Mouse (Mus musculus) embryonic stem cell, embryonic (primary cell): ENCODE results near the gene Fiz1.

Experiments
- CTCF ChIA-PET, 4 experiments: fragments of 300-600 bp in 2 of 4; fragments of 350-600 bp in 2 of 4; sonication (Branson Sonifier 250); formaldehyde crosslinking; loops; one replicate each; lab custom pipeline; 2022; ENCODE audit warnings: inconsistent platforms in 2 of 4; lab: Charles Lee
- POLR2A ChIA-PET, 4 experiments: fragments of 300-600 bp in 2 of 4; fragments of 350-600 bp in 2 of 4; sonication (Branson Sonifier 250); formaldehyde crosslinking; loops; one replicate each; lab custom pipeline; 2022; ENCODE audit warnings: antibody characterized with exemption in 4 of 4, inconsistent platforms in 1 of 4; lab: Charles Lee

Fiz1 gene

DNA sequence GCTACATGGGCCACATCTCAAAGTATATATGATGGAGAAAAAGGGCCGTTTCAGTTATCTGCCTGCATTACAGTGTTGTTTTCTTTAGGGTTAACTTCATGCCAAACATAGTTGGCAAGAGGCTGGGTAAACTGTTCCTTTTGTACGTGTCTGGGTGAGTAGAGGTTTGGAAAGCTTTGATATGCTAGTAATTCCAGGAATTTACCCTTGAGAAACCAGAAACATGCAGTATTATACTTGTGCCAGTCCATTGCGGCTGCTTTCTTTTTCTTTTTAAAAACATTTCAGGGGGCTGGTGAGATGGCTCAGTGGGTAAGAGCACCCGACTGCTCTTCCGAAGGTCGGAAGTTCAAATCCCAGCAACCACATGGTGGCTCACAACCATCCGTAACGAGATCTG, 17.6 kb downstream of the Fiz1 start:
- ChIA-PET POLR2A (interaction anchor here in 3 of 4 experiments (0.6 to 6.5 kb wide), 19 partner anchors 7 to 204 kb away, joined by 3 to 85 read pairs (median 3); partner anchors contain the start of genes Fiz1 (in 3 of the 3), Gm44973 (in 3 of the 3), Zfp524 (in 3 of the 3) and Rpl28 (in 1 of the 3)), CTCF (interaction anchor here (0.7 to 3.9 kb wide), 8 partner anchors 9 to 63 kb away, joined by 3 to 22 read pairs (median 3); partner anchors contain the start of gene Sbk2 (in 2 of the 4))

DNA sequence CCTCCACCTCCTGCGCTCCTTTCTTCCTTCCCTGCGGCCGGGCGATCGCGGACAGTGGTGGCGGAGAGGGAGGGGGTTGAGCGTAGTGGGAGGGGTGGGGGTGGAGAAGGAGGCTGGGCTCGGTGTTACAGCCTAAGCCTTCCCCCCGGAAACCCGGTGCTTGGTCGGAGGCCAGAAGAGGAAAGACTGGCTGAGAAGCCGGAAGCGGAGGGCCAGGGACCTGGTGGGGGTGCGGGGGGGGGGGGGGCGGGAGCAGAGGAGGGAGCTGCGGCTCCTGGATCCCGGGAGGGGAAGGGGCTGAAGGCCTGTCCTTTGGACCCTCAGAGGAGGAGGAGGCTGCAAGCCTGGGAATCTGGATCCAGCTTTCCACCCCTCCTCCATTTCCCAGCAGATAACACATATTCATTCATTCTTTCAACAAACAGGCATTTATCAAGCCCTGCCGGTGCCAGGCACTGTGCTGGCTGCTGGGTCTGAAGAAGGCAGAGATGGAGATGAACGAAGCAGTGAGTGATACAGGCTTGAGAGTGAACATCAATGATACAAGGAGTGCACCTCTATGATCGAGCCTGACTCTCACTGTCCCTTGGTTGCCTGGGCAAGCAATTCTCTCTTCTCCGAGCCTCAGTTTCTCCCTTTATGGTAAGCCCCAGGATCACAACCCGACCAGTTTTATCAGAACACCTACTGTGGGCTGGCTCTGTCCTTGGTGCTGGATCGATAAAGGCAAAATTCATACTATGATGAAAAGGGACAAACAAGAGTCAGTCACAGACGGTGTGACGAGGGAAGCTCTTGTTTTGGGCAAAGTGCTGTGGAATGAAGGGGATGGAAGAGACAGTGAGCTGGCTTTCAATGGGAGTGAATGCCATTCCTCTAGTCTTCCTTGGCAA, 18.2 kb downstream of the Fiz1 start, which contains the start of gene Zfp579:
TSS of gene Zfp579 (minus strand) at position 156 of the 893 bp plus-strand sequence.
- ChIA-PET CTCF (interaction anchor here (0.6 to 1.2 kb wide), 9 partner anchors 8 to 113 kb away, joined by 3 to 10 read pairs (median 3); partner anchors contain the start of gene Sbk2 (in 2 of the 4)), POLR2A (interaction anchor here in 3 of 4 experiments (0.6 to 6.5 kb wide), 29 partner anchors 8 to 1352 kb away, joined by 3 to 85 read pairs (median 4); partner anchors contain the start of genes Fiz1 (in 3 of the 3), Gm44973 (in 3 of the 3), Zfp524 (in 3 of the 3) and Cnot3 (in 1 of the 3))

DNA sequence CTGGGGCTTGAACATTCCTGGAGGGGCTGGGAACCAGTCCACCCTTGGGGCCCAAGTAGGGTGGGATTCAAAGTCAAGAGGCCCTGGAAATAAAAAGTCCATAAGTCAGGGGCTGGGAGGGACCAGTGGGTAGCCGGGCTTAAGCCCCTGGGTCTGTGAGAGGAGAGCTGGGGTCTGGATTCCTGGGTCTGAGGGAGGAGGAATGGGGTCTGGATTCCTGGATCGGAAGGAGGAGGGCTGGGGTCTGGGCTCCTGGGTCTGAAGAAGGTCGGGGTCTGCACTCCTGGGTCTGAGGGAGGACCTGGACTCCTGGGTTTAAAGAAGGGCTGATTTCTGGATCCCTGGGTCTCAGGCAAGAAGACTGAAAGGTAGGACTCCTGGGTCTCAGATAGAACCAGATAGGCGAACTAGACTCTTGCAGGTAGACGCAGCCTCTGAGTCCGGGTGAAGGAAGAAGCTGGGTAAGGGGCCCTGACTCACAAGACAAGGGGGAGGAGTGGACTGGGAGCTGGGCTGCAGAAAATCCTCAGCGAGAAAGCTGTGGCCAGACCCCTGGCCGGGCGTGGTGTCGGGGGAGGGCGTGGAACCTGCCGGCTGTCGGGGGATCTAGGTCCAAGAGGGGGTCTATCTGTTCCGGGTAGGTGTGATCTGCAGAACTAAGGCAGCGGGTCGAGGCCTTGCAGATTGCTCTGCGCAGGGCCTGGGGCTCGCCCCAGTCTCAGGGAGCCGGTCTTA, 19.1 kb downstream of the Fiz1 start:
- ChIA-PET POLR2A (interaction anchor here in 3 of 4 experiments (0.6 to 6.5 kb wide), 15 partner anchors 9 to 203 kb away, joined by 3 to 85 read pairs (median 5); partner anchors contain the start of genes Fiz1 (in 3 of the 3), Gm44973 (in 3 of the 3), Zfp524 (in 3 of the 3) and Rpl28 (in 1 of the 3)), CTCF (interaction anchor here in 2 of 4 experiments (0.5 to 0.9 kb wide), 4 partner anchors 14 to 113 kb away, joined by 3 to 5 read pairs (median 3); partner anchors contain the start of gene Sbk2 (in 1 of the 2))

DNA sequence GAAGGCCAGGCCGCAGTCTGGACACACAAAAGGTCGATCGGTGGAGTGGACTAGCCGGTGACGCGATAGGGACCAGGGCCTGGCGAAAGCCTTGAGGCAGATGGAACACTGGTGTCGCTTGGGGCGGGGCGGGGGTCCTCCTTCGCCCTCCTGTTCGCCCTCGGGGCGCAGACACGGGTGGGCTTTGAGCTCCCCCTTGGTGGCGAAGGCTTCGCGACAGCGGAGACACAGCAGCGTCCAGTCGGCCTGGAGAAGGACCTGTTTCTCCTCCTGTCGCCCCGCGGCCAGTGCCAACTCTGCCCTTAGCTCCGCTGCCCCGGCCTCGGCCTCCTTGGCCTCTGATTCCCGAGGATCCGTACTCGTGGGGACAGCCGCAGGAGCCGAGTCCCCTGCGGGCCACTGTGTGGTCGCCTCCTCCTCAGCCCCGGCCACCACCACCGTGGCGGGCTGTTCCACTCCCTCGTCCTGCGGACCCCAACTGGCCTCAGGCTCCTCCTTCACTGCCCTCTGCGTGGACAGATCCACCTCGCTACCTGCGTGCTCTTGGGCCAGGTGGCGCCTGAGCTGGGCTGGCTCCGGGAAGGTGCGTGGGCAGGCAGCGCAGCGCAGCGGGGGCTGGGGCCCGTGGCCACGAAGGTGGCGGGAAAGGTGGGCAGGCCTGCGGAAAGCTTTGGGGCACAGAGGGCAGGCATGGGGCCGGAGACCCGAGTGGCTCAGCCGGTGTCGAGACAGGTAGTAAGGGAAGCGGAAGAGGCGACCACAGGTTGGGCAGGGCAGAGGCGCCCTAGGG, 20.3 kb downstream of the Fiz1 start:
- ChIA-PET POLR2A (interaction anchor here in 3 of 4 experiments (0.7 to 1.9 kb wide), 8 partner anchors 11 to 242 kb away, joined by 3 to 5 read pairs (median 4); partner anchors contain the start of genes Fiz1 (in 2 of the 3), Cox6b2 (in 1 of the 3) and Zfp524 (in 1 of the 3)), CTCF (interaction anchor here in 1 of 4 experiments (0.5 kb wide), 1 partner anchor 59 kb away, joined by 5 read pairs; no protein-coding TSS in a partner anchor)

DNA sequence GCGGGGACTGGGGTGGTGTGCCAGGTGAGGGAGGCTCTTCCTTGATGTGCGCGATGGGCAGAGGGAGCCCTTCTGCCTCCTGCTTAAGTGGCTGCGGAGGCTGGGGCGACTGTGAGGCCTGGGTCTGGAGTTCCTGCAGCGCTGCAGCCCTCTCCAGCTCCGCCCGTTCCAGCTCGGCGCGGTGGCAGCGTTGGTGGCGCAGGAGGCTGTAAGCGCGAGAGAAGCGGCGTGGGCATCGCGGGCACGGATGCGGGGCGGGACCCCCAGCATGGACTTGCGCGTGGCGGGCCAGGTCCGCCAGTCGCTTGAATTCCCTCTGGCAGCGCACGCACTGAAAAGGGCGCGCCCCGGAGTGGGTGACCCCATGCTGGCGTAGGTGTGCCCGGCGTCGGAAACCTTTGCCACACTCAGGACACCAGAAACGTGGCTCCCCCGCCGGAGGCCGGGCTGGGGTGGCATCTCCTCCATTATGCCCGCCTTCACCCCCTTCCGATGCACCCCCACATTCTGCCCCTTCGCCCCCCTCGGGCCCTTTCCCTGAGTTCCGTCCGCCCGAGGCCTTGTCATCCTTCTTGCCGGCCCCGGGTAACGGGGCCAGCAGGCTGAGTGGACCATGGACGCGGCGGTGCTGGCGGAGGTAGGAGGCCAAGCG, 21.0 kb downstream of the Fiz1 start:
- POLR2A ChIA-PET, result interaction anchor here in 3 of 4 experiments (0.9 to 1.7 kb wide), 6 partner anchors 20 to 241 kb away, joined by 3 to 4 read pairs (median 4); partner anchors contain the start of genes Fiz1 (in 2 of the 3), Cox6b2 (in 1 of the 3) and Zfp524 (in 1 of the 3)
- CTCF ChIA-PET, result interaction anchor here in 1 of 4 experiments (1.5 kb wide), 1 partner anchor 53 kb away, joined by 4 read pairs; no protein-coding TSS in a partner anchor

DNA sequence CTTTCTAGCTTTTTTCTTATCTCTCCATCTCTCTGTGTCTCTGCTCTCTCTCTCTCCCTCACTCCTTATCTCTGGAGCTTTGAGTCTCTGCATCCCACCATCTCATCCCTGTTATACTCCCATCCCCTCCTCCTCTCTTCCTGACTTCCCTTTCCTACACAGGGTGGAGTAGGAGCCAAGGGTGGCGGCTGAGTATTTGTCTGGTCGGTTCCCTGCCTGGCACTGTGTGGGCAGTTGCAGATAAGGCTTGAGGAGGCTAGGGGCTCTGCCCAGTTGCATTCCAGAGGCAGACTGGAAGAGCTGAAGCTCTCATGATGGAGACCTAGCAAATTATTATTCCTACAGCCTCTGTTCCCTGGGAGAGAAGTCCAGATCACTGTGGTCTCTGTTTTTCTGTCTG, 26.2 kb downstream of the Fiz1 start:
- CTCF ChIA-PET, result interaction anchor here in 3 of 4 experiments (0.6 to 0.9 kb wide), 3 partner anchors 8 to 24 kb away, joined by 3 read pairs; partner anchors contain the start of gene Sbk2 (in 2 of the 3)
- POLR2A ChIA-PET, result no interaction called here

DNA sequence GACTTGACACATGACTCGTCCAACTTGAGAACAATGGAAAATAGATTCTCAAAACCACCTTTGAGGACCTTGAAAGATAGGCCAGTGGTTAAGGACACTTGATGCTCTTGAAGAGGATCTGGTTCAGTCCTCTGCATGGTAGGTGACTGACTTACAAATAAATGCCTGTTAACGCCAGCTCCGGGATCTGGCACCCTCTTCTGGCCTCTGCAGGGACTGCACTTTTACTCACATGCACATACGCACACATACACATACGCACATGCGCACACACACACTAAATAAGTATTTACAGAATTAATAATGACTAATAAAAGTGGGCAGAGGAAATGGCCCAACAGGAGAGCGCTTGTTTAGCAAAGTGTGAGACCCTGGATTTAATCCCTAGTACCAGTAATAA, 37.7 kb downstream of the Fiz1 start:
- CTCF ChIA-PET, result interaction anchor here in 3 of 4 experiments (0.9 to 3.1 kb wide), 11 partner anchors 12 to 84 kb away, joined by 3 to 13 read pairs (median 3); partner anchors contain the start of genes Sbk2 (in 2 of the 3), Fiz1 (in 1 of the 3) and Gm44973 (in 1 of the 3)
- POLR2A ChIA-PET, result interaction anchor here in 2 of 4 experiments (0.9 to 1.8 kb wide), 6 partner anchors 12 to 164 kb away, joined by 3 to 8 read pairs (median 3); partner anchors contain the start of genes Fiz1 (in 1 of the 2), Isoc2a (in 1 of the 2), Sbk2 (in 1 of the 2) and Ube2s (in 1 of the 2)

DNA sequence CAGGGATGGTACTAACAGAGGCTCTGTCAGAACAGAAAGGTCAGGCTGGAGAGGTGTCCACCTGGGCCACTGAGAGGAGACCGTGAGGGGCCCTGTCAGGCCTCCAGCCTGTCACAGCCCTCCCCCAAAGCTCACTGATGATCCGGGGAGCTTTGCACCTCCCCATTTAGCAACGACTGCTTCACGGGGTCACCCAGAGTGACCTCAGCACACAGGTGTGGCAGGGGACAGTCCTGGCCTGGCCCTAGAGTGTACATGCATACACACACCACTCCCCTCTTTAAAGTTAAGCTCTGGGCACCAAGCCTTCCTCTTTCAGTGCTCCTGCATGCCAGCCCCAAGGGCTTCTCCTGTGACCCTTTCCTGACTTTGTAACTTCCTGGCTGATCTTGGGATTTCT, 39.0 kb downstream of the Fiz1 start:
- POLR2A ChIA-PET, result interaction anchor here in 1 of 4 experiments (1.5 to 1.8 kb wide), 2 partner anchors 39 to 98 kb away, joined by 3 to 8 read pairs; partner anchors contain the start of genes Fiz1, Isoc2a and Zfp524
- CTCF ChIA-PET, result interaction anchor here in 2 of 4 experiments (0.8 to 3.1 kb wide), 2 partner anchors 35 kb away, joined by 3 to 13 read pairs; no protein-coding TSS in a partner anchor

DNA sequence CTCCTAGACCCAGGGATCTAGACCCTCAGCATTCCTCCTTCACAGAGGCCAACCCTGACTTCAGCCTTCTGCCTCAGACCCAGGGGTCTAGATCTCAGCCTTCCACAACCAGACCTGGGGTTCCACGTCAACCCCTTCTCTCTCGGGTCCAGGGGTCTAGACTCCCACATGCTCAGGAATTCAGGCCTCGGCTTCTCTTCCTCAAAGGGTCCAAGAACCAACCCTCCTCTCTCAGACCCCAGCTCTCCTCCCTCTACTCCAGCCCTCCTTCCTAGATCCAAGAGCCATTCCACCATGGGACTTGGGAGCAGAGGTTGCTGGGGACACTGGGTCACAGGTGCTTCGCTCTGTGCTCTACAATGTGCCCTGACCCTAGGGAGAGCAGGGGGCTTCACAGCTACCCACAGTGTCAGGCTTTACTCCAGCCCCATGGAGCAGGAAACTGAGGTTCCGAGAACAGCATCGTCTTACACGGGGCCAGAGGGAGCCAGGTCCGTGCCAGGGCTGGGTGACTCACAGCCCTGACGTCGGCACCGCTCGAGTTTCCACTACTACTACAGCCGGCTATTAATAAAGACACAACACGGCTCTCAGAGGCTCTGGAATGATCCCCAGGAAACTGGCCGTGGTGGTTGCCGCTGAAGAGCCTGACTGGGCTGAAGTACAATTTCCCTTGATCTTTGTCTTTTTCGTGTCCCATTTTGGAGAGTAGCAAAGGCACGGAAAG, 42.0 kb downstream of the Fiz1 start:
- ChIA-PET CTCF (interaction anchor here in 2 of 4 experiments (0.7 to 2.0 kb wide), 2 partner anchors 8 to 426 kb away, joined by 5 to 6 read pairs; partner anchors contain the start of gene Sbk2 (in 1 of the 2)), POLR2A (interaction anchor here in 2 of 4 experiments (0.7 to 1.3 kb wide), 3 partner anchors 8 to 160 kb away, joined by 3 to 4 read pairs (median 4); partner anchors contain the start of genes Sbk2 (in 1 of the 2) and Ube2s (in 1 of the 2))

DNA sequence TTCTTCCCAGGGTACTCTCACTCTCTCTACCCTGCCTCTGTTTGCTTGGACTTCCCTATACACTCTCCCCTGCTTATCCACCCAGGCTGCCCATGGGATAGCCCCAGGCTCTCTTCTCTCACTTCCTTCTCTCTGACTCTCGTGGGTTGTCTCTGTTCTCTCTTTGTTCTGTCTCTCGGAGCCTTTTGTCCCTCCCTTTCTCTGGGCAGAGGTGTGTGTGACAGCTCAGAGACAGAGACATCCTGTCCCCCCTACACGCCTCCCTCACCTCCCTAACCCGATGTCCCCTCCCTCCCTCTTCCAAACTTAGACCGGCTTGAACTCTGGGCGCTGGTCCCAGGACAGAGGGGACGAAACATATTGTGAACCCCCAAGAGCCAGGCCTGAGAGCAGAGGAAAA, 42.8 kb downstream of the Fiz1 start:
- ChIA-PET CTCF (interaction anchor here in 1 of 4 experiments (2.0 kb wide), 1 partner anchor 7 kb away, joined by 6 read pairs; the partner anchor contains the start of gene Sbk2), POLR2A (no interaction called here)

DNA sequence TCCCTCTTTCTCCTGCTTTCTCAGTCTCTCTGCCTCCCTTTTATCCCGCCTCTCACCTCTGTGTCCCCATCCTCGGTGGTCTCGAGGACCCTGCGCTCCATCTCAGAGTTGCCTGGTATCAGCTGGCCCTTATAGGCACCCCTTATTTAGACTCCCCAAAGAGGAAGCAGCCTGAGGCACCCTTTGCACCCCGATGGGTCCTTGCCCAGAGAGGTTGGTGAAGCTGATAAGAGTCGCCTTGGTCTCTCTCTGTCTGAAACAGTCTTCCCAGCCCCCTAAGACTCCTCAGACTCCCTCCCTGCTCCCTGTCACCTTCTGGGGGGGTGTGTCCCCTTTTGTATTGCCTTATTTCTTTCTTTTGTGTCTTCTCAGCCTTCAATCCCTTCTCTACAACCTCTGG, 43.4 kb downstream of the Fiz1 start, which contains the start of gene Sbk3:
TSS of gene Sbk3 (minus strand) at position 101 of the 400 bp plus-strand sequence.
- ChIA-PET POLR2A (interaction anchor here in 1 of 4 experiments (0.5 kb wide), 1 partner anchor 25 kb away, joined by 3 read pairs; no protein-coding TSS in a partner anchor), CTCF (no interaction called here)

DNA sequence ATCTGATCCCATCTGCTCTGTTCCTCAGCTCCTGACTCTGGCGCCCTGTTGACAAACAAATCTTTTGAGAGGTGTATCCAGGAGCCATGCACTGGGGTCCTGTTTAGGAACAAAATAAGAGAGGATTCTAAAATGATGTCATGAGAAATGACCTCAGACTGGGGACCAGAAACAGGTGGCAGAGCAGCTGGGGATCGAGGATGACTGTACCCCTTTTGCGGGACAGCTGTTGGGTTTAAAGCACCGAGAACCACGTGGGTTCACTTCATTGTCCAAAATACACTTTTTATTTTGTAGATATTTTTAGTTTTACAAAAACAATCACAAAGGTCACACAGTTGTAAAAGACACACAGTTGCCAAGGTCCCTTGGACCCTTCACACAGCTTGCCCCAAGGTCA, 49.5 kb downstream of the Fiz1 start:
- POLR2A ChIA-PET, result interaction anchor here in 3 of 4 experiments (0.9 to 3.9 kb wide), 25 partner anchors 12 to 212 kb away, joined by 3 to 18 read pairs (median 6); partner anchors contain the start of genes Fiz1 (in 3 of the 3), Zfp524 (in 3 of the 3), Cox6b2 (in 2 of the 3) and Gm44973 (in 2 of the 3)
- CTCF ChIA-PET, result interaction anchor here in 3 of 4 experiments (0.5 to 2.6 kb wide), 33 partner anchors 8 to 449 kb away, joined by 3 to 29 read pairs (median 5); partner anchors contain the start of genes Cox6b2 (in 1 of the 3), Fiz1 (in 1 of the 3), Gm44973 (in 1 of the 3) and Rpl28 (in 1 of the 3)

DNA sequence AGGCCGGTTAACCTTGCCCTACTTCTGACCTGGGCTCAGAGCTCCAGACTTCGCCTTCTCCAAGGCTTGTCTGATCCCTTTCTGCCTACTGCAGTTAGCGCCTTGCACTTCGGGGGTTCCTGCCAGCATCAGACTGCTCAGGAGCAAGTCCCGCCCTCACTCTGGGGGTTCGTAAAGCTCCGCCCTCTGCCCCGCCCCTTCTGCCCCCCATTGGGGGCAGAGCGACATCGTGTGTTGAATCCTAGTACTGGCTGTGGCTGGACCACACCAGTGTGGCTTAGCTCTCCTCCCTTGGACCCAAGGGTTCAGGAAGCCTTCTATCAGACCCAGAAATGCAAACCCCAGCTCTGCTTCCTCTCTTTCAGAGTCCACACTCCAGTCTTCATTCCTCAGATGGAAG, 50.2 kb downstream of the Fiz1 start, which contains the start of gene Sbk2:
TSS of gene Sbk2 (minus strand) at position 135 of the 400 bp plus-strand sequence.
- CTCF ChIA-PET, result interaction anchor here (0.5 to 2.6 kb wide), 61 partner anchors 9 to 537 kb away, joined by 3 to 29 read pairs (median 4); partner anchors contain the start of genes Cox6b2 (in 1 of the 4), Fiz1 (in 1 of the 4), Gm44973 (in 1 of the 4) and Isoc2a (in 1 of the 4)
- POLR2A ChIA-PET, result interaction anchor here in 3 of 4 experiments (0.5 to 3.9 kb wide), 46 partner anchors 9 to 975 kb away, joined by 3 to 18 read pairs (median 4); partner anchors contain the start of genes Fiz1 (in 3 of the 3), Ube2s (in 3 of the 3), Zfp524 (in 3 of the 3) and Cox6b2 (in 2 of the 3)

DNA sequence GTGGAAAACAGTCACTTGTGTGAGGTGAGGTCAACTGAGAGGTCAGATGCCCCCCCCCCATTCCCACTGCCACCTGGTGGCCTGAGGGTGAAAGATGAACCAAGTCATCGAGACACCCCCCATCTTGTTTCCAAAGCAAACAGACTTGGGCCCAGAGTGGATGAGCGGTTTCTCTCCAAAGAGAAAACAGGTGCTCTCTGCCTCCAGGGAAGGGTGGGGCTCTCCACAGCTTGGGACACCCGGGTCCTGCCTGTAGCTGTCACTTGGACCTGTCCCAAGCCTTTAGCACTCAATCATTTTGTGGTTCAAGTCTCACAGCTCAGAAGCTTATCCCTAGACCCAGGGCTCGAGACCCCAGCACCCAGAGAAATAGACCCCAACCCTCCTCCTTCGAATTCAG, 51.0 kb downstream of the Fiz1 start:
- CTCF ChIA-PET, result interaction anchor here (0.7 to 2.6 kb wide), 30 partner anchors 9 to 536 kb away, joined by 3 to 29 read pairs (median 4); no protein-coding TSS in a partner anchor

More for the DNA sequence above, 51.0 kb downstream of the Fiz1 start:
- POLR2A ChIA-PET, result interaction anchor here in 3 of 4 experiments (0.5 to 3.9 kb wide), 25 partner anchors 13 to 976 kb away, joined by 3 to 18 read pairs (median 6); partner anchors contain the start of genes Fiz1 (in 2 of the 3), Ube2s (in 2 of the 3), Zfp524 (in 2 of the 3) and Cox6b2 (in 1 of the 3)
